Mouse (Mus musculus) C2C12 (cell line): Measurements from ENCODE around the gene Obscn. TPM values are rescaled to one million over a fixed set of nuclear protein-coding genes. Genes with fewer than 3 reads are reported as not detected.

Experiments
- H3K27me3 ChIP-seq: one replicate; pipeline ENCODE4 v1.6.1; 2011; ENCODE audit not compliant: control insufficient read depth, insufficient read depth, insufficient read length
- H3K36me3 ChIP-seq: one replicate; pipeline ENCODE4 v1.6.1; 2011; ENCODE audit not compliant: control insufficient read depth, insufficient read depth
- H3K4me3 ChIP-seq: one replicate; pipeline ENCODE4 v1.5.1; 2011; ENCODE audit warnings: mild to moderate bottlenecking, control low read depth; ENCODE audit not compliant: poor library complexity, insufficient read depth, severe bottlenecking
- H3K79me2 ChIP-seq: one replicate; pipeline ENCODE4 v1.6.1; 2011; ENCODE audit not compliant: control insufficient read depth, insufficient read depth
- H3K79me3 ChIP-seq: one replicate; pipeline ENCODE4 v1.6.1; 2011; ENCODE audit warnings: low read depth, control low read depth
- H3ac ChIP-seq: one replicate; pipeline ENCODE3; 2011; ENCODE audit warnings: low read depth; ENCODE audit not compliant: control insufficient read depth, insufficient read length
- CEBPB ChIP-seq: IDR thresholded peaks from one replicate; pipeline ENCODE4 v1.6.1; 2011; ENCODE audit warnings: low read depth, mild to moderate bottlenecking, control low read depth, moderate library complexity
- CTCF ChIP-seq: IDR thresholded peaks from one replicate; pipeline ENCODE4 v1.5.1; 2011; ENCODE audit not compliant: control insufficient read depth, insufficient read depth, insufficient read length
- FOSL1 ChIP-seq: IDR thresholded peaks from one replicate; pipeline ENCODE4 v1.8.0; 2011; ENCODE audit warnings: mild to moderate bottlenecking, low read length; ENCODE audit not compliant: poor library complexity, insufficient read depth, severe bottlenecking
- MAX ChIP-seq: IDR thresholded peaks from one replicate; pipeline ENCODE4 v1.6.1; 2011; ENCODE audit warnings: mild to moderate bottlenecking, control low read depth
- MYOD1 ChIP-seq: IDR thresholded peaks from one replicate; pipeline ENCODE4 v1.6.1; 2011; ENCODE audit warnings: low read depth; ENCODE audit not compliant: control insufficient read depth, insufficient read length
- MYOG ChIP-seq: IDR thresholded peaks from one replicate; pipeline ENCODE4 v1.6.1; 2011; ENCODE audit not compliant: control insufficient read depth, insufficient read length; ENCODE audit errors: extremely low read depth
- USF1 ChIP-seq: IDR thresholded peaks from one replicate; pipeline ENCODE4 v1.6.1; 2011; ENCODE audit warnings: low read depth, mild to moderate bottlenecking, control low read depth, moderate library complexity
- polyA plus RNA-seq: library from polyadenylated mRNA; unstranded; fragments of >200 nt; fragmentation: generic; extraction: Trizol; gene quantifications from one replicate; pipeline ENCODE4 v1.2.1, GENCODE M21; 2012; ENCODE audit warnings: missing spikeins

The Obscn gene
- polyA plus RNA-seq, 1 experiment: 0.02 TPM

DNA sequence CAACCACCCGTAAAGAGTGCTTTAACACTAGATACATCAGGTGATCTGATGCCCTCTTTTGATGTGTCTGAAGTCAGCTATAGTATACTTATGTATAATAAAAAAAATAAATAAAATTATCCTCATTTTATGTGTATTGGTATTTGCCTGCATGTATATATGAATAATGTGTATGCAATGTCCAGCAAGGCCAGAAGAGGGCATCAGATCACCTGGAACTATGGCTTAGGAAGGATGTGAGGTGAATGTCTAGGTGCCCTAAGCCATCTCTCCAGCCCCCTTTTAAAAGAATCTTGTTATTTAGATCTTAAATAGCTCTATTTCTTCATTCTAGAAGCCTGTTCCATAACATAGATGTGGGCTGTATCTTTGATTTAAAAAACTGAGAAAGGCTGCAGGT is 168.9 kb downstream of the Obscn start:
- H3K4me3 ChIP-seq: no peak overlapping the region
- no peak overlapping the region for H3ac ChIP-seq
- no peaks in the 10 kb centered on the region for H3K79me2 ChIP-seq
- H3K27me3 ChIP-seq: no peaks in the 10 kb centered on the region
- peaks cover 13% of the 10 kb centered on the region for H3K36me3 ChIP-seq
- TF ChIP-seq MYOG: no peak
- no peak for TF ChIP-seq USF1
- no peak for TF ChIP-seq CTCF
- no peak for TF ChIP-seq MYOD1
- TF ChIP-seq FOSL1: no peak
- TF ChIP-seq MAX: no peak
- TF ChIP-seq CEBPB: no peak
- H3K79me3 ChIP-seq: no peaks in the 10 kb centered on the region

DNA sequence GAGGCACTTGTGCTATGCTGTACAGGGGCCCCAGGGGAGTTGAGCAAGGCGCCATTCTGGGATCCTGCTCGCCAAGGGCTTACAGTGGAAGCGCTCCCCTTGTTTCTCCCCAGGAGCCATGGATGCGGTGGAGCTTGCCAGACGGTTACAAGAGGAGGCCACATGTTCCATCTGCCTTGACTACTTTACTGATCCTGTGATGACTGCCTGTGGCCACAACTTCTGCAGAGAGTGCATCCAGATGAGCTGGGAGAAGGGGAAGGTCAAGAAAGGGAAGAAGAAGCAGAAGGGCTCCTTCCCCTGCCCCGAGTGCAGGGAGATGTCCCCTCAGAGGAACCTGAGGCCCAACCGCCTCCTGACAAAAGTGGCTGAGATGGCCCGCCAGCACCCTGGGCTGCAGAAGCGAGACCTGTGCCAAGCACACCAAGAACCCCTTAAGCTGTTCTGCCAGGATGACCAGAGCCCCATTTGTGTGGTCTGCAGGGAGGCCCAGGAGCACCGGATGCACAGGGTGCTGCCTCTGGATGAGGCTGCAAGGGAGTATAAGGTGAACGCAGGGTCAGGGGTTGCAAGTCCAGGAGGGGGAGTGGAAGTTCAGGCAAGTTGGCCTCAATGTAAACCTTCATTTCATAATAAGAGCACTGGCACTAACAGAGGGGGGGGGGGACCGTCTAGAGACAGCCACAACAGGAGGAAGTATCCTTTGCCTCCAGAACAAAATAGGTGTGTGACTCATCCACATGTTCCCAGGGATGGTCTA is 171.0 kb downstream of the Obscn start:
- Histone ChIP-seq H3ac (no peak overlapping the region), H3K4me3 (no peak overlapping the region), H3K79me2 (no peaks in the 10 kb centered on the region), H3K36me3 (peaks cover 7% of the 10 kb centered on the region), H3K27me3 (no peaks in the 10 kb centered on the region), H3K79me3 (no peaks in the 10 kb centered on the region)
- no peak for TF ChIP-seq MAX
- TF ChIP-seq CEBPB: no peak
- TF ChIP-seq FOSL1: no peak
- TF ChIP-seq MYOG: no peak
- TF ChIP-seq CTCF: no peak
- TF ChIP-seq MYOD1: no peak
- TF ChIP-seq USF1: no peak

DNA sequence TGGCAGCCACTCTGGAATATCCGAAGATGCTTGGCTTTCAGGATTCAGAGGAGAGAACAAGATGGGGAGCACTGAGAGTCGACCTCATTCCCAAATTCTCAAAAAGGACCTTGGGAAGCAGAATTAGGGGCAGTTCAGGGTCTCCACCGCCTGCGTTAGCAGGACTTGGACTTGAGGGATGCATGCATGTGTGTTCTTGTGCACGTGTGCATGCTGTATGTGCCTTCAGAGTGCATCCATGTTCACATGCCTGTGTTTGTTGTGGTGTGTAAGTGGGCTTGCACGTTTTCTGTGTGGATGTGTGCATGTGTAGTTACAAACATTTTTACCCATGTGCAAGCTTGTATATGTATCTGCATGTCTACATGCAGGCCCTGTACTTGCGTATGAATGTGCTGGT is 172.0 kb downstream of the Obscn start:
- H3K79me2 ChIP-seq: no peaks in the 10 kb centered on the region
- H3K27me3 ChIP-seq: no peaks in the 10 kb centered on the region
- no peaks in the 10 kb centered on the region for H3K79me3 ChIP-seq
- H3ac ChIP-seq: no peak overlapping the region
- peaks cover 7% of the 10 kb centered on the region for H3K36me3 ChIP-seq
- H3K4me3 ChIP-seq: no peak overlapping the region
- TF ChIP-seq USF1 (no peak), FOSL1 (no peak), CEBPB (no peak), MAX (no peak), CTCF (no peak), MYOD1 (no peak), MYOG (no peak)

DNA sequence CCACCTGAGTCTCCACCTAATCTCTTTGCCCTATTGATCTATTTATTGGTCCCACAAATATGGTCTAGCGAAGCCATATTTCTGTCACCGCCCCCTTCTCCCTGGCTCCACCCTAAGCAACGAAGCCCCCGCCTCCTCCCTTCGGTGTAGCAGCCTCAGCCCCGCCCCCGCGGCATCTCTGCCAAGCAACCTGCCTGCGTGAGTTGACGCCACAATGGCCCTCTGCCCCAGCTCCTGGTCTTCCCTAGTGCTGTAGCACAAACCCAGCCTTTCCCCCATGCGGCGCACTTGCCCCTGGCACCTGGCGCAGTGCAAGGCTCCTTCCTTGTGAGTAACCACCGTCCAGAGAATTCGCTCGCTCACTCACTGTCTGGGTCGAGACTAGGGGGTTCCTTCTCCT is 172.7 kb downstream of the Obscn start:
- H3K79me3 ChIP-seq: no peaks in the 10 kb centered on the region
- no peaks in the 10 kb centered on the region for H3K27me3 ChIP-seq
- H3ac ChIP-seq: no peak overlapping the region
- H3K4me3 ChIP-seq: no peak overlapping the region
- no peaks in the 10 kb centered on the region for H3K79me2 ChIP-seq
- H3K36me3 ChIP-seq: peaks cover 7% of the 10 kb centered on the region
- TF ChIP-seq CTCF (no peak), USF1 (no peak), FOSL1 (no peak), MYOD1 (no peak), MYOG (no peak), MAX (no peak), CEBPB (no peak)

DNA sequence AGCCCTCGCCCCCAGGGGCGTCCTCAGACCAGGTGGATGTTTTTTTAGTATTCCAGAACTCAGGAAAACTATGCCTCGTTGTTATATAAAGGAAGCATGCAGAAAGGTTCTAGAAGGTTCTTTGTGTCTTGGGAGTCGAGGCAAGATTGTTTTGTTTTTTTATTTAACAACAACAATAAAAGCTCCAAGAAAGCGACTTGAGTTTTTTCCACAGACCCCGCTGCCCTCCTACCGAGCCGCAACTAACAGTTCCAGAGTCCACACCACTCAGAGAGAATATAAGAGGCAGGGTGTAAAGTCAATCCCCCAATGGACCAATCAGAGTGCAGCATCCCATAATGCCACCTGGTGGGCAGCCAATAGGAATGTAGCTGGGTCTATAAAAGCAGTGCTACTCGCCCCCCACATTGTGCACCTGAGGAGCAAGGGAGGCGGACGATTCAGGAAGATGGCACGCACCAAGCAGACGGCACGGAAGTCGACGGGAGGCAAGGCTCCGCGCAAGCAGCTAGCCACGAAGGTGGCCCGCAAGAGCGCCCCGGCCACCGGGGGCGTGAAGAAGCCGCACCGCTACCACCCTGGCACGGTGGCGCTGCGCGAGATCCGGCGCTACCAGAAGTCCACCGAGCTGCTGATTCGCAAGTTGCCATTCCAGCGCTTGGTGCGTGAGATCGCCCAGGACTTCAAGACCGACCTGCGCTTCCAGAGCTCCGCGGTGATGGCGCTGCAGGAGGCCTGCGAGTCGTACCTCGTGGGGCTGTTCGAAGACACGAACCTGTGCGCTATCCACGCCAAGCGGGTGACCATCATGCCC is 174.6 kb downstream of the Obscn start:
- H3K4me3 ChIP-seq: no peak overlapping the region
- no peaks in the 10 kb centered on the region for H3K27me3 ChIP-seq
- no peak for TF ChIP-seq CTCF
- no peak for TF ChIP-seq FOSL1
- no peak for TF ChIP-seq USF1
- TF ChIP-seq MAX: no peak
- no peak for TF ChIP-seq MYOG
- TF ChIP-seq CEBPB: no peak
- no peak for TF ChIP-seq MYOD1

More for the DNA sequence above, 174.6 kb downstream of the Obscn start:
- peaks cover 15% of the 10 kb centered on the region for H3K36me3 ChIP-seq
- peaks cover 13% of the 10 kb centered on the region for H3K79me2 ChIP-seq
- peaks cover 3% of the 10 kb centered on the region for H3K79me3 ChIP-seq
- no peak overlapping the region for H3ac ChIP-seq
